Comparison of ENCODE assay signal across 20 mouse cellular contexts in genomic region chr4:100203688-100204087, GRCm38 (mm10).
DNase-seq lines count a peak whose midpoint lies in the region; ATAC-seq lines count a peak whose summit lies in the region.
"Had no signal": no experiment of that assay in that cellular context is flagged by ENCODE, and none has a peak within 500 bp of the region (broad histone marks: within the 10 kb centered on the region; RNA-seq: fewer than 3 reads in every experiment).

No protein-coding gene starts in this region.

- no peaks in the 10 kb centered on the region for H3K9me3 ChIP-seq in hindbrain, embryonic 11.5 days (ENCODE audit: control insufficient read depth, low read length)
- H3K9me3 ChIP-seq in hindbrain, embryonic 10.5 days = no peaks in the 10 kb centered on the region
- H3K9me3 ChIP-seq in embryonic facial prominence, embryonic 11.5 days (replicated peaks; ENCODE audit: control insufficient read depth, low read length) = no peaks in the 10 kb centered on the region
- no peaks in the 10 kb centered on the region for H3K9me3 ChIP-seq in limb, embryonic 10.5 days (replicated peaks)
- H3K9me3 ChIP-seq: hindbrain, embryonic 12.5 days; kidney, embryonic 15.5 days; liver, embryonic 15.5 days; midbrain, embryonic 15.5 days had no signal

- no peak for ATAC-seq in hindbrain, embryonic 11.5 days (ENCODE audit: low FRiP score)
- ATAC-seq in embryonic facial prominence, embryonic 11.5 days (replicated peaks; ENCODE audit: insufficient number of reproducible peaks, low FRiP score, low TSS enrichment, low read depth) = peak; percentile 82
- ATAC-seq: intestine, postnatal 0 days; midbrain, embryonic 15.5 days had no signal

- H3K27ac ChIP-seq in hindbrain, embryonic 11.5 days (ENCODE audit: low read depth, low read length) = no peak overlapping the region
- H3K27ac ChIP-seq in hindbrain, embryonic 10.5 days = no peak overlapping the region
- H3K27ac ChIP-seq in embryonic facial prominence, embryonic 11.5 days (replicated peaks; ENCODE audit: low read depth, low read length) = peak overlapping the region; percentile 75
- peak overlapping the region; percentile 83 for H3K27ac ChIP-seq in limb, embryonic 10.5 days
- H3K27ac ChIP-seq: hindbrain, embryonic 12.5 days; kidney, embryonic 15.5 days; liver, embryonic 15.5 days; midbrain, embryonic 15.5 days had no signal

- 57% methylated on average over 5 of the region's 5 CpGs for WGBS in hindbrain, embryonic 11.5 days
- 51% methylated on average over 5 of the region's 5 CpGs for WGBS in hindbrain, embryonic 10.5 days
- WGBS in embryonic facial prominence, embryonic 11.5 days = 26% methylated on average over 5 of the region's 5 CpGs
- 12% methylated on average over 5 of the region's 5 CpGs for WGBS in limb, embryonic 10.5 days

- no peak overlapping the region for H3K4me2 ChIP-seq in hindbrain, embryonic 11.5 days (replicated peaks; ENCODE audit: low read depth, low read length)
- H3K4me2 ChIP-seq in embryonic facial prominence, embryonic 11.5 days (ENCODE audit: low read depth, low read length) = no peak overlapping the region
- H3K4me2 ChIP-seq: heart, embryonic 11.5 days; hindbrain, embryonic 12.5 days; kidney, embryonic 15.5 days; liver, embryonic 15.5 days; midbrain, embryonic 15.5 days had no signal

- DNase-seq in hindbrain, embryonic 11.5 days (ENCODE audit: low spot score) = peak; percentile 24
- no peak for DNase-seq in hindbrain, embryonic 10.5 days (ENCODE audit: low spot score)
- DNase-seq in embryo, embryonic 11 days = peak; percentile 75
- DNase-seq in embryonic facial prominence, embryonic 11.5 days (ENCODE audit: low spot score) = peak; percentile 87
- peak; percentile 61 for DNase-seq in limb, embryonic 10.5 days (ENCODE audit: low spot score)
- no peak for DNase-seq in adrenal gland, adult 18-20 months (ENCODE audit: low spot score in 2 of 2)
- DNase-seq in natural killer cell, adult 2 months (ENCODE audit: low spot score in 2 of 2) = no peak
- no peak for DNase-seq in B cell, adult 2 months
- DNase-seq: adrenal gland, postnatal 10 days; cerebellum, adult 18-20 months; cerebellum, postnatal 14 days; kidney, postnatal 4 days; liver had no signal

- no peaks in the 10 kb centered on the region for H3K4me1 ChIP-seq in hindbrain, embryonic 11.5 days (replicated peaks; ENCODE audit: control insufficient read depth, insufficient read depth, low read length)
- peaks cover 8% of the 10 kb centered on the region; the same call in 1 of the 2 replicates for H3K4me1 ChIP-seq in hindbrain, embryonic 10.5 days (replicated peaks)
- peaks cover 4% of the 10 kb centered on the region; the same call in 1 of the 2 replicates for H3K4me1 ChIP-seq in embryonic facial prominence, embryonic 11.5 days (ENCODE audit: control insufficient read depth, insufficient read depth, low read length)
- H3K4me1 ChIP-seq in limb, embryonic 10.5 days = peaks cover 56% of the 10 kb centered on the region
- H3K4me1 ChIP-seq: liver, embryonic 15.5 days; midbrain, embryonic 15.5 days had no signal

- H3K9ac ChIP-seq in hindbrain, embryonic 11.5 days (ENCODE audit: low read depth, low read length) = no peak overlapping the region
- H3K9ac ChIP-seq in embryonic facial prominence, embryonic 11.5 days (replicated peaks; ENCODE audit: low read length) = no peak overlapping the region
- H3K9ac ChIP-seq: hindbrain, embryonic 12.5 days; kidney, embryonic 15.5 days; liver, embryonic 15.5 days; midbrain, embryonic 15.5 days had no signal

- no peaks in the 10 kb centered on the region for H3K36me3 ChIP-seq in hindbrain, embryonic 11.5 days (ENCODE audit: control insufficient read depth, insufficient read depth, low read length)
- H3K36me3 ChIP-seq in hindbrain, embryonic 10.5 days = no peaks in the 10 kb centered on the region
- H3K36me3 ChIP-seq in embryonic facial prominence, embryonic 11.5 days (replicated peaks; ENCODE audit: control insufficient read depth, insufficient read depth, low read depth, low read length) = no peaks in the 10 kb centered on the region
- H3K36me3 ChIP-seq in limb, embryonic 10.5 days = no peaks in the 10 kb centered on the region
- H3K36me3 ChIP-seq: hindbrain, embryonic 12.5 days; kidney, embryonic 15.5 days; liver, embryonic 15.5 days; midbrain, embryonic 15.5 days had no signal

- H3K27me3 ChIP-seq in hindbrain, embryonic 11.5 days (ENCODE audit: control insufficient read depth, insufficient read depth, low read length) = no peaks in the 10 kb centered on the region
- H3K27me3 ChIP-seq in hindbrain, embryonic 10.5 days (ENCODE audit: insufficient read depth, poor library complexity, severe bottlenecking) = no peaks in the 10 kb centered on the region
- H3K27me3 ChIP-seq in embryonic facial prominence, embryonic 11.5 days (ENCODE audit: control insufficient read depth, insufficient read depth, low read length) = no peaks in the 10 kb centered on the region
- no peaks in the 10 kb centered on the region for H3K27me3 ChIP-seq in limb, embryonic 10.5 days (ENCODE audit: low read depth, poor library complexity, severe bottlenecking)
- H3K27me3 ChIP-seq: hindbrain, embryonic 12.5 days; kidney, embryonic 15.5 days; liver, embryonic 15.5 days; midbrain, embryonic 15.5 days had no signal

- no peak overlapping the region for H3K4me3 ChIP-seq in hindbrain, embryonic 11.5 days (ENCODE audit: low read depth, low read length)
- H3K4me3 ChIP-seq in hindbrain, embryonic 10.5 days = no peak overlapping the region
- H3K4me3 ChIP-seq in embryonic facial prominence, embryonic 11.5 days (ENCODE audit: low read depth, low read length) = no peak overlapping the region
- no peak overlapping the region for H3K4me3 ChIP-seq in limb, embryonic 10.5 days
- H3K4me3 ChIP-seq: hindbrain, embryonic 12.5 days; kidney, embryonic 15.5 days; liver, embryonic 15.5 days; midbrain, embryonic 15.5 days; myocyte had no signal

Comparison
In these comparisons a context has a peak if more than half of its experiments do, and no peak if none do; other contexts are left out.
1. DNase-seq: peak in hindbrain, embryonic 11.5 days (single experiment), embryo, embryonic 11 days (single experiment), embryonic facial prominence, embryonic 11.5 days (single experiment) and limb, embryonic 10.5 days (single experiment); none in hindbrain, embryonic 10.5 days (single experiment), adrenal gland, adult 18-20 months (0 of 2), natural killer cell, adult 2 months (0 of 2) and B cell, adult 2 months (0 of 2).
2. H3K27ac ChIP-seq: peak in embryonic facial prominence, embryonic 11.5 days (single experiment) and limb, embryonic 10.5 days (single experiment); none in hindbrain, embryonic 11.5 days (single experiment) and hindbrain, embryonic 10.5 days (single experiment).